ENCODE assay signal across 15 mouse cellular contexts in genomic region chr4:137788511-137789049, GRCm38 (mm10). TPM values are rescaled to one million over a fixed set of nuclear protein-coding genes. Genes with fewer than 3 reads are reported as not detected.
DNase-seq lines count a peak whose midpoint lies in the region; ATAC-seq and TF ChIP-seq lines count a peak whose summit lies in the region.
"Had no signal": no experiment of that assay in that cellular context is flagged by ENCODE, and none has a peak within 500 bp of the region (broad histone marks: within the 10 kb centered on the region; RNA-seq: fewer than 3 reads in every experiment).

No protein-coding gene starts in this region.

- no peak for ATAC-seq in lung, postnatal 0 days

- H3K9ac ChIP-seq in lung, postnatal 0 days (replicated peaks; ENCODE audit: low read depth) = no peak overlapping the region
- H3K9ac ChIP-seq: hindbrain, embryonic 15.5 days; limb, embryonic 13.5 days had no signal

- TF ChIP-seq CTCF in lung, postnatal 0 days (IDR thresholded peaks at IDR 0.05) = no peak
- no peak for TF ChIP-seq CTCF in lung, adult 2 months (IDR thresholded peaks at IDR 0.05; ENCODE audit: insufficient read depth, low read length)
- TF ChIP-seq CTCF in layer of hippocampus, adult 2 months (conservative IDR thresholded peaks at IDR 0.05) = no peak

- H3K4me1 ChIP-seq in lung, postnatal 0 days (ENCODE audit: insufficient read depth, low read depth, low read length) = peaks cover 8% of the 10 kb centered on the region; the same call in 1 of the 2 replicates
- peaks cover 2% of the 10 kb centered on the region; the same call in 1 of the 2 replicates for H3K4me1 ChIP-seq in lung, adult 2 months (ENCODE audit: control insufficient read depth, insufficient read depth, low read length)

- no peak for TF ChIP-seq EP300 in lung, postnatal 0 days (IDR thresholded peaks at IDR 0.05)

- peak; percentile 38 for DNase-seq in embryo, embryonic 10 days (ENCODE audit: low spot score)
- no peak for DNase-seq in embryo, embryonic 11 days
- DNase-seq in lung, postnatal 0 days (ENCODE audit: low spot score) = peak; percentile 38
- no peak for DNase-seq in lung, adult 2 months
- peak; percentile 61 for DNase-seq in A20 (ENCODE audit: low read depth, low spot score)
- peak; percentile 59 for DNase-seq in kidney, postnatal 14 days
- DNase-seq in layer of hippocampus, adult 2 months (ENCODE audit: low spot score in 2 of 2) = no peak
- DNase-seq in urinary bladder, postnatal 25 days (ENCODE audit: low spot score) = no peak
- DNase-seq: layer of hippocampus, postnatal 36 days; right cerebral cortex, postnatal 25 days; thymus, adult 18-20 months had no signal

- H3K9me3 ChIP-seq in lung, postnatal 0 days (ENCODE audit: low read length) = no peaks in the 10 kb centered on the region
- H3K9me3 ChIP-seq: hindbrain, embryonic 15.5 days; limb, embryonic 13.5 days had no signal

- H3K36me3 ChIP-seq in lung, postnatal 0 days (ENCODE audit: insufficient read depth, low read length) = no peaks in the 10 kb centered on the region
- H3K36me3 ChIP-seq: hindbrain, embryonic 15.5 days; limb, embryonic 13.5 days had no signal

- WGBS in lung, postnatal 0 days = 55% methylated on average over 7 of the region's 7 CpGs
- 60% methylated on average over 7 of the region's 7 CpGs for WGBS in lung, adult 2 months

- H3K27ac ChIP-seq in lung, postnatal 0 days (ENCODE audit: low read length) = no peak overlapping the region
- H3K27ac ChIP-seq in layer of hippocampus, adult 2 months = no peak overlapping the region
- H3K27ac ChIP-seq: hindbrain, embryonic 15.5 days; limb, embryonic 13.5 days; macrophage had no signal

- no peaks in the 10 kb centered on the region for H3K27me3 ChIP-seq in lung, postnatal 0 days (replicated peaks; ENCODE audit: insufficient read depth, low read length)
- H3K27me3 ChIP-seq: hindbrain, embryonic 15.5 days; limb, embryonic 13.5 days had no signal

- TF ChIP-seq POLR2A in lung, adult 2 months (IDR thresholded peaks at IDR 0.05; ENCODE audit: borderline replicate concordance, extremely low read depth, low read depth, low read length) = no peak

- H3K4me2 ChIP-seq in lung, postnatal 0 days (replicated peaks; ENCODE audit: low read depth, low read length) = no peak overlapping the region
- H3K4me2 ChIP-seq: hindbrain, embryonic 15.5 days; limb, embryonic 13.5 days had no signal

- no peak overlapping the region for H3K4me3 ChIP-seq in lung, postnatal 0 days (ENCODE audit: low read depth, low read length)
- no peak overlapping the region for H3K4me3 ChIP-seq in lung, adult 2 months (replicated peaks; ENCODE audit: extremely low read depth, low read depth, low read length)
- H3K4me3 ChIP-seq in layer of hippocampus, adult 2 months = no peak overlapping the region
- H3K4me3 ChIP-seq: erythroblast, embryonic 14.5 days; hindbrain, embryonic 15.5 days; limb, embryonic 13.5 days had no signal

RNA-seq across cellular contexts. Expression of gene Alpl, which starts 7.6 kb away (rescaled TPM):
- polyA plus RNA-seq in lung, postnatal 0 days (2015; fragmentation: Nextera tagmentation; extraction: Ambion mirVana) = 2.2 and 3.0 TPM in 2 replicates
- polyA plus RNA-seq in lung, adult 2 months (2012; rRNA removed) = 5.4 and 5.5 TPM in 2 replicates
- 1 to 10 TPM; 6.8 to 7.2 TPM for total RNA-seq in layer of hippocampus, adult 2 months (2021)
- polyA plus RNA-seq: macrophage had no signal

Comparison
In these comparisons a context has a peak if more than half of its experiments do, and no peak if none do; other contexts are left out.
1. DNase-seq: peak in embryo, embryonic 10 days (single experiment), lung, postnatal 0 days (single experiment), A20 (single experiment) and kidney, postnatal 14 days (single experiment); none in embryo, embryonic 11 days (single experiment), lung, adult 2 months (single experiment), layer of hippocampus, adult 2 months (0 of 2) and urinary bladder, postnatal 25 days (single experiment).